Mouse (Mus musculus) 3134 (cell line): Measurements from ENCODE around the gene Trim41.

Source experiments
- DNase-seq: peaks from one replicate; pipeline ENCODE4 v3.0.0-alpha.2; 2011; ENCODE audit warnings: low spot score; ENCODE audit not compliant: insufficient read length; ENCODE audit errors: extremely low read depth

The Trim41 gene

GRCm38 (mm10) chr11:48817794-48818193 lies 641 bp upstream of the Trim41 start:
- DNase-seq = no peak

- no peak for DNase-seq
Observed at GRCm38 (mm10) chr11:48816281-48816781, 822 bp downstream of the Trim41 start.

- DNase-seq = no peak
Observed at GRCm38 (mm10) chr11:48815851-48816250, 1.3 kb downstream of the Trim41 start.

GRCm38 (mm10) chr11:48813782-48814181 lies 3.4 kb downstream of the Trim41 start:
- no peak for DNase-seq

GRCm38 (mm10) chr11:48810142-48810541 lies 7.0 kb downstream of the Trim41 start:
- no peak for DNase-seq

GRCm38 (mm10) chr11:48809434-48809830 lies 7.7 kb downstream of the Trim41 start:
- no peak for DNase-seq

GRCm38 (mm10) chr11:48808737-48809433 lies 8.3 kb downstream of the Trim41 start:
- DNase-seq = no peak

GRCm38 (mm10) chr11:48808304-48808646 lies 8.9 kb downstream of the Trim41 start:
- no peak for DNase-seq

- peak; percentile 60 for DNase-seq
Observed at GRCm38 (mm10) chr11:48807563-48808303, 9.4 kb downstream of the Trim41 start.

- DNase-seq = peak; percentile 59
Observed at GRCm38 (mm10) chr11:48806856-48807562, 10.1 kb downstream of the Trim41 start.

GRCm38 (mm10) chr11:48804922-48805321 lies 12.2 kb downstream of the Trim41 start:
- no peak for DNase-seq

- no peak for DNase-seq
Observed at GRCm38 (mm10) chr11:48803988-48804387, 13.2 kb downstream of the Trim41 start.

GRCm38 (mm10) chr11:48801831-48802772 lies 15.1 kb downstream of the Trim41 start:
- DNase-seq = no peak

- DNase-seq = peak; percentile 90
Observed at GRCm38 (mm10) chr11:48799921-48800701, 17.0 kb downstream of the Trim41 start, which contains the start of gene Rack1. Gene Rack1 (plus strand): TSS chr11:48800332.

- no peak for DNase-seq
Observed at GRCm38 (mm10) chr11:48798984-48799920, 17.9 kb downstream of the Trim41 start.

- DNase-seq = no peak
Observed at GRCm38 (mm10) chr11:48798308-48798707, 18.8 kb downstream of the Trim41 start.

- no peak for DNase-seq
Observed at GRCm38 (mm10) chr11:48797287-48797686, 19.9 kb downstream of the Trim41 start.

- DNase-seq = no peak
Observed at GRCm38 (mm10) chr11:48796290-48796689, 20.9 kb downstream of the Trim41 start.
